Mouse (Mus musculus) c-Kit-positive CD71-negative TER-119-negative erythroid progenitor cells, embryonic 14.5 days (primary cell): Measurements from ENCODE around the gene Lrrk1.

ENCODE experiments used
- DNase-seq: peaks from one replicate; pipeline ENCODE4 v3.0.0-alpha.2; 2013; ENCODE audit warnings: low read depth

The Lrrk1 gene

GRCm38 (mm10) chr7:66339625-66340024 is 48.5 kb downstream of the Lrrk1 start:
- no peak for DNase-seq

GRCm38 (mm10) chr7:66336955-66337354 is 51.2 kb downstream of the Lrrk1 start:
- no peak for DNase-seq

- DNase-seq = no peak
Observed at GRCm38 (mm10) chr7:66333906-66334500, 54.1 kb downstream of the Lrrk1 start.

- no peak for DNase-seq
Observed at GRCm38 (mm10) chr7:66332340-66332739, 55.8 kb downstream of the Lrrk1 start.

GRCm38 (mm10) chr7:66330610-66331009 is 57.5 kb downstream of the Lrrk1 start:
- DNase-seq = no peak

GRCm38 (mm10) chr7:66327516-66327915 is 60.6 kb downstream of the Lrrk1 start:
- no peak for DNase-seq

- DNase-seq = no peak
Observed at GRCm38 (mm10) chr7:66325419-66326053, 62.6 kb downstream of the Lrrk1 start.

- no peak for DNase-seq
Observed at GRCm38 (mm10) chr7:66323252-66324015, 64.7 kb downstream of the Lrrk1 start.

- DNase-seq = no peak
Observed at GRCm38 (mm10) chr7:66320996-66321395, 67.2 kb downstream of the Lrrk1 start.

- DNase-seq = no peak
Observed at GRCm38 (mm10) chr7:66318147-66318546, 70.0 kb downstream of the Lrrk1 start.

GRCm38 (mm10) chr7:66310670-66311656 is 77.2 kb downstream of the Lrrk1 start:
- no peak for DNase-seq

GRCm38 (mm10) chr7:66309950-66310669 is 78.0 kb downstream of the Lrrk1 start:
- DNase-seq = peak; percentile 65

- no peak for DNase-seq
Observed at GRCm38 (mm10) chr7:66309240-66309949, 78.8 kb downstream of the Lrrk1 start.

- DNase-seq = no peak
Observed at GRCm38 (mm10) chr7:66308581-66309239, 79.4 kb downstream of the Lrrk1 start.

GRCm38 (mm10) chr7:66307791-66308190 is 80.4 kb downstream of the Lrrk1 start:
- DNase-seq = no peak

- DNase-seq = no peak
Observed at GRCm38 (mm10) chr7:66305714-66306198, 82.4 kb downstream of the Lrrk1 start.

- DNase-seq = no peak
Observed at GRCm38 (mm10) chr7:66304993-66305713, 83.0 kb downstream of the Lrrk1 start.

- DNase-seq = no peak
Observed at GRCm38 (mm10) chr7:66303922-66304660, 84.1 kb downstream of the Lrrk1 start.

GRCm38 (mm10) chr7:66301486-66301885 is 86.7 kb downstream of the Lrrk1 start:
- no peak for DNase-seq
